Mouse (Mus musculus): ENCODE data around the gene Gm44805. TPM values are rescaled to one million over a fixed set of nuclear protein-coding genes. Genes with fewer than 3 reads are reported as not detected.

Gm44805 gene
- total RNA-seq, 1 experiment = not detected

GRCm38 (mm10) chr7:19683771-19684201 lies 2.6 kb upstream of the Gm44805 start:
- H3K27ac ChIP-seq (ENCODE audit: insufficient read depth, low read depth, low read length, poor library complexity, severe bottlenecking) = no peak overlapping the region
- H3K36me3 ChIP-seq (ENCODE audit: control insufficient read depth, insufficient read depth, low read length, poor library complexity, severe bottlenecking) = no peaks in the 10 kb centered on the region
- TF ChIP-seq ZNF384 (IDR thresholded peaks at IDR 0.05; ENCODE audit: low read depth, low read length) = no peak
- no peak for TF ChIP-seq ZC3H11A (IDR thresholded peaks at IDR 0.05; ENCODE audit: borderline replicate concordance, low read depth, low read length)
- TF ChIP-seq MAFK (IDR thresholded peaks at IDR 0.05; ENCODE audit: insufficient read depth, low read depth, low read length) = no peak
- TF ChIP-seq HCFC1 (IDR thresholded peaks at IDR 0.05; ENCODE audit: borderline replicate concordance, insufficient read depth, low read length) = no peak
- no peak for TF ChIP-seq CHD2 (IDR thresholded peaks at IDR 0.05; ENCODE audit: low read depth, low read length)
- no peak overlapping the region for H3K4me3 ChIP-seq (ENCODE audit: insufficient read depth in 1 of 2, low read depth in 1 of 2, low read length in 2 of 2, poor library complexity in 1 of 2, severe bottlenecking in 1 of 2)
- in situ Hi-C loops (cut with MboI; ENCODE audit: low sequenced_read_pairs in 2 of 2, unreplicated experiment in 2 of 2) = no loop called here
- DNase-seq (ENCODE audit: low read depth, low spot score) = no peak
- no peaks in the 10 kb centered on the region for H3K9me3 ChIP-seq (ENCODE audit: control insufficient read depth, insufficient read depth, low read depth, low read length)
- H3K4me1 ChIP-seq (ENCODE audit: control insufficient read depth in 2 of 2, insufficient read depth in 2 of 2, low read length in 2 of 2, poor library complexity in 1 of 2) = peaks cover 0 to 27% of the 10 kb centered on the region in 2 experiments; a peak in 3 of 4 replicates
- no peak overlapping the region for H3K9ac ChIP-seq (ENCODE audit: insufficient read depth, low read depth, low read length, poor library complexity, severe bottlenecking)

GRCm38 (mm10) chr7:19682979-19683378 lies 1.8 kb upstream of the Gm44805 start:
- Histone ChIP-seq H3K27ac (ENCODE audit: insufficient read depth, low read depth, low read length, poor library complexity, severe bottlenecking) (no peak overlapping the region), H3K4me3 (ENCODE audit: insufficient read depth in 1 of 2, low read depth in 1 of 2, low read length in 2 of 2, poor library complexity in 1 of 2, severe bottlenecking in 1 of 2) (no peak overlapping the region), H3K4me1 (ENCODE audit: control insufficient read depth in 2 of 2, insufficient read depth in 2 of 2, low read length in 2 of 2, poor library complexity in 1 of 2) (peaks cover 0 to 27% of the 10 kb centered on the region in 2 experiments; a peak in 3 of 4 replicates), H3K36me3 (ENCODE audit: control insufficient read depth, insufficient read depth, low read length, poor library complexity, severe bottlenecking) (no peaks in the 10 kb centered on the region), H3K9me3 (ENCODE audit: control insufficient read depth, insufficient read depth, low read depth, low read length) (no peaks in the 10 kb centered on the region), H3K9ac (ENCODE audit: insufficient read depth, low read depth, low read length, poor library complexity, severe bottlenecking) (no peak overlapping the region)
- DNase-seq (ENCODE audit: low read depth, low spot score) = no peak
- TF ChIP-seq MAFK (IDR thresholded peaks at IDR 0.05; ENCODE audit: insufficient read depth, low read depth, low read length) (no peak), ZC3H11A (IDR thresholded peaks at IDR 0.05; ENCODE audit: borderline replicate concordance, low read depth, low read length) (no peak), HCFC1 (IDR thresholded peaks at IDR 0.05; ENCODE audit: borderline replicate concordance, insufficient read depth, low read length) (no peak), CHD2 (IDR thresholded peaks at IDR 0.05; ENCODE audit: low read depth, low read length) (no peak), ZNF384 (IDR thresholded peaks at IDR 0.05; ENCODE audit: low read depth, low read length) (no peak)
- in situ Hi-C loops (cut with MboI; ENCODE audit: low sequenced_read_pairs in 2 of 2, unreplicated experiment in 2 of 2) = no loop called here

GRCm38 (mm10) chr7:19680702-19681101 lies 521 bp downstream of the Gm44805 start:
- no peak overlapping the region for H3K4me3 ChIP-seq (ENCODE audit: insufficient read depth in 1 of 2, low read depth in 1 of 2, low read length in 2 of 2, poor library complexity in 1 of 2, severe bottlenecking in 1 of 2)
- H3K27ac ChIP-seq (ENCODE audit: insufficient read depth, low read depth, low read length, poor library complexity, severe bottlenecking) = no peak overlapping the region
- peaks cover 0 to 20% of the 10 kb centered on the region in 2 experiments; a peak in 3 of 4 replicates for H3K4me1 ChIP-seq (ENCODE audit: control insufficient read depth in 2 of 2, insufficient read depth in 2 of 2, low read length in 2 of 2, poor library complexity in 1 of 2)
- no peaks in the 10 kb centered on the region for H3K36me3 ChIP-seq (ENCODE audit: control insufficient read depth, insufficient read depth, low read length, poor library complexity, severe bottlenecking)
- TF ChIP-seq MAFK (IDR thresholded peaks at IDR 0.05; ENCODE audit: insufficient read depth, low read depth, low read length) = no peak
- no peak for TF ChIP-seq ZC3H11A (IDR thresholded peaks at IDR 0.05; ENCODE audit: borderline replicate concordance, low read depth, low read length)
- TF ChIP-seq ZNF384 (IDR thresholded peaks at IDR 0.05; ENCODE audit: low read depth, low read length) = no peak
- in situ Hi-C loops (cut with MboI; ENCODE audit: low sequenced_read_pairs in 2 of 2, unreplicated experiment in 2 of 2) = no loop called here
- H3K9ac ChIP-seq (ENCODE audit: insufficient read depth, low read depth, low read length, poor library complexity, severe bottlenecking) = no peak overlapping the region
- no peak for DNase-seq (ENCODE audit: low read depth, low spot score)
- no peaks in the 10 kb centered on the region for H3K9me3 ChIP-seq (ENCODE audit: control insufficient read depth, insufficient read depth, low read depth, low read length)

- in situ Hi-C loops (cut with MboI; ENCODE audit: low sequenced_read_pairs in 2 of 2, unreplicated experiment in 2 of 2) = no loop called here
- Histone ChIP-seq H3K4me1 (ENCODE audit: control insufficient read depth in 2 of 2, insufficient read depth in 2 of 2, low read length in 2 of 2, poor library complexity in 1 of 2) (peaks cover 0 to 13% of the 10 kb centered on the region in 2 experiments; a peak in 3 of 4 replicates), H3K4me3 (ENCODE audit: insufficient read depth in 1 of 2, low read depth in 1 of 2, low read length in 2 of 2, poor library complexity in 1 of 2, severe bottlenecking in 1 of 2) (no peak overlapping the region), H3K36me3 (ENCODE audit: control insufficient read depth, insufficient read depth, low read length, poor library complexity, severe bottlenecking) (no peaks in the 10 kb centered on the region), H3K9ac (ENCODE audit: insufficient read depth, low read depth, low read length, poor library complexity, severe bottlenecking) (no peak overlapping the region), H3K27ac (ENCODE audit: insufficient read depth, low read depth, low read length, poor library complexity, severe bottlenecking) (no peak overlapping the region), H3K9me3 (ENCODE audit: control insufficient read depth, insufficient read depth, low read depth, low read length) (no peaks in the 10 kb centered on the region)
- DNase-seq (ENCODE audit: low read depth, low spot score) = no peak
- TF ChIP-seq ZNF384 (IDR thresholded peaks at IDR 0.05; ENCODE audit: low read depth, low read length) (no peak), MAFK (IDR thresholded peaks at IDR 0.05; ENCODE audit: insufficient read depth, low read depth, low read length) (no peak), CHD2 (IDR thresholded peaks at IDR 0.05; ENCODE audit: low read depth, low read length) (no peak), HCFC1 (IDR thresholded peaks at IDR 0.05; ENCODE audit: borderline replicate concordance, insufficient read depth, low read length) (no peak), ZC3H11A (IDR thresholded peaks at IDR 0.05; ENCODE audit: borderline replicate concordance, low read depth, low read length) (no peak)
Observed at GRCm38 (mm10) chr7:19678901-19679300, 2.3 kb downstream of the Gm44805 start.

- no peak for DNase-seq (ENCODE audit: low read depth, low spot score)
- Histone ChIP-seq H3K27ac (ENCODE audit: insufficient read depth, low read depth, low read length, poor library complexity, severe bottlenecking) (no peak within 1 kb of the TSS), H3K9ac (ENCODE audit: insufficient read depth, low read depth, low read length, poor library complexity, severe bottlenecking) (no peak within 1 kb of the TSS), H3K9me3 (ENCODE audit: control insufficient read depth, insufficient read depth, low read depth, low read length) (no peaks in the 10 kb centered on the region), H3K4me1 (ENCODE audit: control insufficient read depth in 2 of 2, insufficient read depth in 2 of 2, low read length in 2 of 2, poor library complexity in 1 of 2) (peaks cover 0 to 17% of the 10 kb centered on the region in 2 experiments; a peak in 3 of 4 replicates), H3K4me3 (ENCODE audit: insufficient read depth in 1 of 2, low read depth in 1 of 2, low read length in 2 of 2, poor library complexity in 1 of 2, severe bottlenecking in 1 of 2) (no peak within 1 kb of the TSS), H3K36me3 (ENCODE audit: control insufficient read depth, insufficient read depth, low read length, poor library complexity, severe bottlenecking) (no peaks in the 10 kb centered on the region)
- in situ Hi-C loops (cut with MboI; ENCODE audit: low sequenced_read_pairs in 2 of 2, unreplicated experiment in 2 of 2) = no loop called here
- no peak for TF ChIP-seq MAFK (IDR thresholded peaks at IDR 0.05; ENCODE audit: insufficient read depth, low read depth, low read length)
- no peak for TF ChIP-seq ZNF384 (IDR thresholded peaks at IDR 0.05; ENCODE audit: low read depth, low read length)
- TF ChIP-seq HCFC1 (IDR thresholded peaks at IDR 0.05; ENCODE audit: borderline replicate concordance, insufficient read depth, low read length) = no peak
- no peak for TF ChIP-seq CHD2 (IDR thresholded peaks at IDR 0.05; ENCODE audit: low read depth, low read length)
- TF ChIP-seq ZC3H11A (IDR thresholded peaks at IDR 0.05; ENCODE audit: borderline replicate concordance, low read depth, low read length) = no peak
Observed at GRCm38 (mm10) chr7:19677872-19678271, 3.4 kb downstream of the Gm44805 start, which contains the start of gene Apoc2. Gene Apoc2, minus strand, starts transcription at chr7:19677941.
